Mouse (Mus musculus) spleen, adult 2 months (tissue): ENCODE measurements around the gene Nmral1.

Source experiments
- CTCF ChIP-seq: fragments of 200-500 bp; IDR thresholded peaks from 2 replicates; pipeline ENCODE4 v1.5.1; 2011; ENCODE audit warnings: mild to moderate bottlenecking, inconsistent platforms; ENCODE audit not compliant: insufficient read depth, insufficient read length, insufficient replicate concordance; ENCODE audit errors: extremely low read depth
- POLR2A ChIP-seq: fragments of 200-500 bp; IDR thresholded peaks from 2 replicates; pipeline ENCODE4 v1.6.1; 2011; ENCODE audit warnings: low read depth, low read length, inconsistent platforms

DNA sequence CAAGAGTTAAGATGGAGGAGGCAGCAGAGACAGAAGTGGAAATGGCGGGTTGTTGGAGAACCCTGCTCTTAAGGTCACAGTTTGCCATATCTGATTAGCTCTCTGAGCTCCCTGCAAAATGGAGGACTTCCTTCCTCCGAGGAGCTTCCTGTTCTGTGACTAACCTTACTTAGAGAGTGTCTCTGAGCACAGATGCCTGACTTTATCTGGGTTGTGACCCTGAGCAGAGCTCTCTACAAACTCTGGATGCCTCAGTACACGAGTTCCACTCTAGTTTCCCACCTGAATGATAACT lies 3.7 kb upstream of the Nmral1 start:
- TF ChIP-seq POLR2A (no peak), CTCF (no peak)
